In the genomic region with DNA sequence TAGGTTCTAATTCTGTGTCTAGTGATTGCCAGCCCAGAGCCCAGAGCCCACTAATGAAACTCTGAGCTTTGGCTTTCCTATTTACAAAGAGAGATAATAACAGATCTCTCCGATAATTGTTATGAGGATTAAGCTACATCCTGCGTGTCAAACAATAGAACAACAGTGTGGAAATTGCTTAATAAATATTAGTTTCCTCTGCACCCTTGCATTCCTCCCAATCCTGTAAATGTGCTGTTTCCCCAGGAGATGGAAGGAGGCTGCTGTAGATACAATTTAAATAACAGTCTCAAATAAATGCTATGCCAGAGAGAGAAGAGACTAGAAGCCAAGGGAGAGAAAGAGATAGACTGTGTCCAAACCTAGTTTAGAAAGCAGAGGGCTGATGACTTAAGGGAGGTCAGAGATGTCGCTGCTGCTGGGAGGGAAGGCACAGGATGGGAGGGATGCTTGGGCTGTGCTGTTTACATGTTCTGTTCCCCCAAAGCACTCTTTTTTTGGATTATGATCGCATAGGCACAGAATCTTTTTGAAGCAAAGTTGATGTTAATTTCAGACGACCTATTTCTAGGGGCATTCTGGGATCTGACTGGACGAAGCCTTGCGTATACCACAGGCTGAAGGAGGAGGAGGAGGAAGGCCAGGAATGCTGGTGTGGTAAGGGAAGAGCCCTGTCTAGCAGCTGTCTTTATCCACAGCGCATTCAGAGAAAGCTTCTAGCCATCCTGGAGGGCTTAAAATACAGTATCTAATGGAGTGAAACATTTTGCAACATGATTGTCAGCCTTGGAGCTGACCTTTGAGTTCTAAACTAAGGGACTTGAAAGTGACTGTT, we compare ENCODE assay signal across 19 mouse cellular contexts.
A peak's percentile ranks its signal among the peaks of the same experiment; 100 is the strongest.
DNase-seq lines count a peak whose midpoint lies in the region; ATAC-seq and TF ChIP-seq lines count a peak whose summit lies in the region.
"Had no signal": no experiment of that assay in that cellular context is flagged by ENCODE, and none has a peak within 500 bp of the region (broad histone marks: within the 10 kb centered on the region; RNA-seq: fewer than 3 reads in every experiment).

No protein-coding gene starts in this region.

- no peak for ATAC-seq in hindbrain, embryonic 14.5 days (ENCODE audit: low FRiP score)
- ATAC-seq in hindbrain, postnatal 0 days = no peak
- no peak for ATAC-seq in lung, embryonic 14.5 days (ENCODE audit: insufficient read depth)
- ATAC-seq in inflammation-experienced regulatory T-cells, adult 6 months = no peak
- no peak for ATAC-seq in midbrain, postnatal 0 days (ENCODE audit: low FRiP score)
- no peak for ATAC-seq in intestine, embryonic 15.5 days
- ATAC-seq: activated CD4-positive, CD25-positive, alpha-beta regulatory T cell, adult 4 months; forebrain, embryonic 16.5 days; Patski had no signal

- no peak overlapping the region for H3K27ac ChIP-seq in hindbrain, embryonic 14.5 days
- no peak overlapping the region for H3K27ac ChIP-seq in hindbrain, postnatal 0 days
- H3K27ac ChIP-seq in lung, embryonic 14.5 days (ENCODE audit: low read depth) = no peak overlapping the region
- no peak overlapping the region for H3K27ac ChIP-seq in midbrain, postnatal 0 days (ENCODE audit: low read depth, low read length)
- no peak overlapping the region for H3K27ac ChIP-seq in intestine, embryonic 15.5 days
- H3K27ac ChIP-seq: embryonic facial prominence, embryonic 12.5 days had no signal

- H3K4me2 ChIP-seq in hindbrain, embryonic 14.5 days (replicated peaks) = no peak overlapping the region
- H3K4me2 ChIP-seq in hindbrain, postnatal 0 days (ENCODE audit: low read depth, low read length) = no peak overlapping the region
- H3K4me2 ChIP-seq in lung, embryonic 14.5 days = no peak overlapping the region
- H3K4me2 ChIP-seq in midbrain, postnatal 0 days (ENCODE audit: low read depth, low read length, poor library complexity, severe bottlenecking) = no peak overlapping the region
- no peak overlapping the region for H3K4me2 ChIP-seq in intestine, embryonic 15.5 days (replicated peaks)
- H3K4me2 ChIP-seq: embryonic facial prominence, embryonic 12.5 days; heart, embryonic 12.5 days had no signal

- H3K36me3 ChIP-seq in hindbrain, embryonic 14.5 days (replicated peaks; ENCODE audit: control insufficient read depth, insufficient read depth) = no peaks in the 10 kb centered on the region
- H3K36me3 ChIP-seq in hindbrain, postnatal 0 days (ENCODE audit: insufficient read depth, low read length) = no peaks in the 10 kb centered on the region
- no peaks in the 10 kb centered on the region for H3K36me3 ChIP-seq in lung, embryonic 14.5 days (ENCODE audit: insufficient read depth)
- no peaks in the 10 kb centered on the region for H3K36me3 ChIP-seq in midbrain, postnatal 0 days (ENCODE audit: insufficient read depth, low read length)
- H3K36me3 ChIP-seq in intestine, embryonic 15.5 days = no peaks in the 10 kb centered on the region
- H3K36me3 ChIP-seq: embryonic facial prominence, embryonic 12.5 days; heart, embryonic 12.5 days had no signal

- H3K4me3 ChIP-seq in hindbrain, embryonic 14.5 days (replicated peaks; ENCODE audit: low read length) = no peak overlapping the region
- no peak overlapping the region for H3K4me3 ChIP-seq in hindbrain, postnatal 0 days (ENCODE audit: low read length)
- H3K4me3 ChIP-seq in lung, embryonic 14.5 days (ENCODE audit: low read depth, low read length) = no peak overlapping the region
- H3K4me3 ChIP-seq in midbrain, postnatal 0 days (ENCODE audit: low read depth, low read length) = no peak overlapping the region
- H3K4me3 ChIP-seq in intestine, embryonic 15.5 days (replicated peaks) = no peak overlapping the region
- H3K4me3 ChIP-seq: embryonic facial prominence, embryonic 12.5 days; heart, embryonic 12.5 days had no signal

- H3K4me1 ChIP-seq in hindbrain, embryonic 14.5 days (replicated peaks; ENCODE audit: control insufficient read depth, insufficient read depth, low read length) = no peaks in the 10 kb centered on the region
- no peaks in the 10 kb centered on the region for H3K4me1 ChIP-seq in hindbrain, postnatal 0 days (ENCODE audit: insufficient read depth, low read length)
- H3K4me1 ChIP-seq in lung, embryonic 14.5 days (ENCODE audit: insufficient read depth) = no peaks in the 10 kb centered on the region
- H3K4me1 ChIP-seq in midbrain, postnatal 0 days (ENCODE audit: insufficient read depth, low read length) = no peaks in the 10 kb centered on the region
- no peaks in the 10 kb centered on the region for H3K4me1 ChIP-seq in intestine, embryonic 15.5 days (replicated peaks)
- H3K4me1 ChIP-seq: embryonic facial prominence, embryonic 12.5 days; heart, embryonic 12.5 days had no signal

- no peaks in the 10 kb centered on the region for H3K27me3 ChIP-seq in hindbrain, embryonic 14.5 days (ENCODE audit: control insufficient read depth, insufficient read depth, low read length)
- no peaks in the 10 kb centered on the region for H3K27me3 ChIP-seq in hindbrain, postnatal 0 days (ENCODE audit: insufficient read depth, low read length)
- H3K27me3 ChIP-seq in lung, embryonic 14.5 days (ENCODE audit: insufficient read depth, low read length) = no peaks in the 10 kb centered on the region
- H3K27me3 ChIP-seq in midbrain, postnatal 0 days (ENCODE audit: insufficient read depth, low read length) = no peaks in the 10 kb centered on the region
- H3K27me3 ChIP-seq in intestine, embryonic 15.5 days (replicated peaks) = no peaks in the 10 kb centered on the region
- H3K27me3 ChIP-seq: embryonic facial prominence, embryonic 12.5 days; heart, embryonic 12.5 days; Patski had no signal

- WGBS in hindbrain, embryonic 14.5 days = 79% methylated on average over 8 of the region's 8 CpGs
- 76% methylated on average over 8 of the region's 8 CpGs for WGBS in hindbrain, postnatal 0 days
- WGBS in lung, embryonic 14.5 days = 56% methylated on average over 8 of the region's 8 CpGs
- WGBS in midbrain, postnatal 0 days = 72% methylated on average over 8 of the region's 8 CpGs
- WGBS in intestine, embryonic 15.5 days = 64% methylated on average over 8 of the region's 8 CpGs

- H3K9ac ChIP-seq in hindbrain, embryonic 14.5 days = no peak overlapping the region
- no peak overlapping the region for H3K9ac ChIP-seq in hindbrain, postnatal 0 days (replicated peaks; ENCODE audit: low read length)
- no peak overlapping the region for H3K9ac ChIP-seq in lung, embryonic 14.5 days
- no peak overlapping the region for H3K9ac ChIP-seq in midbrain, postnatal 0 days (replicated peaks; ENCODE audit: low read length, poor library complexity, severe bottlenecking)
- H3K9ac ChIP-seq in intestine, embryonic 15.5 days = no peak overlapping the region
- H3K9ac ChIP-seq: embryonic facial prominence, embryonic 12.5 days; heart, embryonic 12.5 days had no signal

- DNase-seq in hindbrain, embryonic 14.5 days (ENCODE audit: low spot score) = peak; percentile 21
- DNase-seq in hindbrain, postnatal 0 days (ENCODE audit: low spot score) = no peak
- DNase-seq in lung, embryonic 14.5 days = peak; percentile 11
- DNase-seq in lung, postnatal 10 days = peak; percentile 61
- DNase-seq in lung, postnatal 4 days = peak; percentile 36 to 55
- DNase-seq in midbrain, postnatal 0 days (ENCODE audit: low spot score) = no peak
- DNase-seq: adrenal gland, postnatal 14 days; cerebellum, adult 11-12 months; cerebellum, adult 9-10 months; cerebellum, postnatal 25 days; gastrocnemius, postnatal 25 days; heart, postnatal 36 days had no signal

- no peak for TF ChIP-seq CTCF in hindbrain, postnatal 0 days (IDR thresholded peaks at IDR 0.05; ENCODE audit: low read depth)
- no peak for TF ChIP-seq CTCF in lung, embryonic 14.5 days (IDR thresholded peaks at IDR 0.05; ENCODE audit: low read depth)
- no peak for TF ChIP-seq CTCF in midbrain, postnatal 0 days (IDR thresholded peaks at IDR 0.05)

- no peaks in the 10 kb centered on the region for H3K9me3 ChIP-seq in hindbrain, embryonic 14.5 days (ENCODE audit: control insufficient read depth, low read length)
- no peaks in the 10 kb centered on the region for H3K9me3 ChIP-seq in hindbrain, postnatal 0 days (ENCODE audit: low read length)
- no peaks in the 10 kb centered on the region for H3K9me3 ChIP-seq in lung, embryonic 14.5 days (ENCODE audit: low read depth, low read length)
- H3K9me3 ChIP-seq in midbrain, postnatal 0 days (ENCODE audit: low read length) = no peaks in the 10 kb centered on the region
- no peaks in the 10 kb centered on the region for H3K9me3 ChIP-seq in intestine, embryonic 15.5 days
- H3K9me3 ChIP-seq: embryonic facial prominence, embryonic 12.5 days had no signal

Comparison
In these comparisons a context has a peak if more than half of its experiments do, and no peak if none do; other contexts are left out.
1. DNase-seq: peak in hindbrain, embryonic 14.5 days (single experiment), lung, embryonic 14.5 days (single experiment), lung, postnatal 10 days (single experiment) and lung, postnatal 4 days (2 of 2); none in hindbrain, postnatal 0 days (single experiment) and midbrain, postnatal 0 days (single experiment).